Mouse (Mus musculus) heart, embryonic 10.5 days (tissue): ENCODE results near the gene Slc44a1. TPM values are rescaled to one million over a fixed set of nuclear protein-coding genes. Genes with fewer than 3 reads are reported as not detected.

Source experiments
- DNase-seq: peaks from one replicate; pipeline ENCODE4 v3.0.0-alpha.2; 2017; ENCODE audit warnings: low spot score
- H3K27ac ChIP-seq: fragments of 300-500 bp; sonication (generic); 2 replicates; pipeline ENCODE4 v1.5.1; 2016; ENCODE audit warnings: mild to moderate bottlenecking
- H3K27me3 ChIP-seq: fragments of 300-500 bp; sonication (generic); 2 replicates; pipeline ENCODE4 v1.6.1; 2016; ENCODE audit warnings: mild to moderate bottlenecking; ENCODE audit not compliant: poor library complexity, insufficient read depth, severe bottlenecking
- H3K36me3 ChIP-seq: fragments of 300-500 bp; sonication (generic); 2 replicates; pipeline ENCODE4 v1.6.1; 2016; ENCODE audit warnings: mild to moderate bottlenecking, moderate library complexity
- H3K4me1 ChIP-seq: fragments of 300-500 bp; sonication (generic); 2 replicates; pipeline ENCODE4 v1.6.1; 2016; ENCODE audit warnings: mild to moderate bottlenecking
- H3K4me3 ChIP-seq: fragments of 300-500 bp; sonication (generic); 2 replicates; pipeline ENCODE4 v1.5.1; 2016; ENCODE audit warnings: mild to moderate bottlenecking, moderate library complexity
- H3K9me3 ChIP-seq: fragments of 300-500 bp; sonication (generic); 2 replicates; pipeline ENCODE4 v1.6.1; 2016; ENCODE audit warnings: mild to moderate bottlenecking, moderate library complexity
- WGBS: fragments of 180-500 bp; shearing (Covaris S2); methylation state at CpG from one replicate; pipeline ENCODE4 v1.1.7; 2016; 5-methylcytosine and 5-hydroxymethylcytosine counted together
- polyA plus RNA-seq: library from polyadenylated mRNA; unstranded; fragments of >200 nt; fragmentation: Nextera tagmentation; extraction: Ambion mirVana; gene quantifications from 2 replicates; pipeline ENCODE4 v1.2.1, GENCODE M21; 2016

The Slc44a1 gene
- polyA plus RNA-seq, 1 experiment from 2014 or later = 15.9 TPM

- H3K36me3 ChIP-seq = no peaks in the 10 kb centered on the region
- DNase-seq = no peak
- WGBS = 72% methylated on average over 1 of the region's 1 CpGs
- H3K27ac ChIP-seq = no peak overlapping the region
- H3K27me3 ChIP-seq = no peaks in the 10 kb centered on the region
- no peaks in the 10 kb centered on the region for H3K9me3 ChIP-seq
- peaks cover 4% of the 10 kb centered on the region; the same call in 1 of the 2 replicates for H3K4me1 ChIP-seq
- H3K4me3 ChIP-seq = no peak overlapping the region
Measured at GRCm38 (mm10) chr4:53588936-53589335, 148.7 kb downstream of the Slc44a1 start.

GRCm38 (mm10) chr4:53589466-53589865 is 149.3 kb downstream of the Slc44a1 start:
- no peaks in the 10 kb centered on the region for H3K27me3 ChIP-seq
- no peak overlapping the region for H3K4me3 ChIP-seq
- H3K27ac ChIP-seq = no peak overlapping the region
- H3K9me3 ChIP-seq = no peaks in the 10 kb centered on the region
- WGBS = 89% methylated on average over 4 of the region's 4 CpGs
- no peaks in the 10 kb centered on the region for H3K36me3 ChIP-seq
- peaks cover 6% of the 10 kb centered on the region; the same call in 1 of the 2 replicates for H3K4me1 ChIP-seq
- DNase-seq = no peak

GRCm38 (mm10) chr4:53590163-53590562 is 149.9 kb downstream of the Slc44a1 start:
- Histone ChIP-seq H3K4me3 (no peak overlapping the region), H3K27ac (no peak overlapping the region), H3K27me3 (no peaks in the 10 kb centered on the region), H3K9me3 (no peaks in the 10 kb centered on the region), H3K4me1 (peaks cover 6% of the 10 kb centered on the region; the same call in 1 of the 2 replicates), H3K36me3 (no peaks in the 10 kb centered on the region)
- DNase-seq = no peak
- 65% methylated on average over 4 of the region's 4 CpGs for WGBS

- Histone ChIP-seq H3K4me3 (no peak overlapping the region), H3K27ac (no peak overlapping the region), H3K9me3 (no peaks in the 10 kb centered on the region), H3K36me3 (no peaks in the 10 kb centered on the region), H3K27me3 (no peaks in the 10 kb centered on the region), H3K4me1 (peaks cover 6% of the 10 kb centered on the region; the same call in 1 of the 2 replicates)
- WGBS = 83% methylated on average over 7 of the region's 7 CpGs
- DNase-seq = no peak
Measured at GRCm38 (mm10) chr4:53590691-53591447, 150.7 kb downstream of the Slc44a1 start.

- Histone ChIP-seq H3K27me3 (no peaks in the 10 kb centered on the region), H3K4me1 (peaks cover 6% of the 10 kb centered on the region; the same call in 1 of the 2 replicates), H3K27ac (no peak overlapping the region), H3K36me3 (no peaks in the 10 kb centered on the region), H3K4me3 (no peak overlapping the region), H3K9me3 (no peaks in the 10 kb centered on the region)
- DNase-seq = no peak
- WGBS = 79% methylated on average over 11 of the region's 11 CpGs
Measured at GRCm38 (mm10) chr4:53591536-53591935, 151.3 kb downstream of the Slc44a1 start.

- DNase-seq = no peak
- H3K27ac ChIP-seq = no peak overlapping the region
- H3K9me3 ChIP-seq = no peaks in the 10 kb centered on the region
- peaks cover 6% of the 10 kb centered on the region; the same call in 1 of the 2 replicates for H3K4me1 ChIP-seq
- H3K4me3 ChIP-seq = no peak overlapping the region
- no peaks in the 10 kb centered on the region for H3K27me3 ChIP-seq
- no peaks in the 10 kb centered on the region for H3K36me3 ChIP-seq
- WGBS = 60% methylated on average over 8 of the region's 8 CpGs
Measured at GRCm38 (mm10) chr4:53591941-53592340, 151.7 kb downstream of the Slc44a1 start.

GRCm38 (mm10) chr4:53592386-53592785 is 152.2 kb downstream of the Slc44a1 start:
- no peaks in the 10 kb centered on the region for H3K9me3 ChIP-seq
- H3K4me3 ChIP-seq = no peak overlapping the region
- no peaks in the 10 kb centered on the region for H3K27me3 ChIP-seq
- DNase-seq = no peak
- peaks cover 6% of the 10 kb centered on the region; the same call in 1 of the 2 replicates for H3K4me1 ChIP-seq
- no peak overlapping the region; the same call in 1 of the 2 replicates for H3K27ac ChIP-seq
- WGBS = 47% methylated on average over 9 of the region's 9 CpGs
- no peaks in the 10 kb centered on the region for H3K36me3 ChIP-seq

- H3K9me3 ChIP-seq = no peaks in the 10 kb centered on the region
- no peak overlapping the region for H3K27ac ChIP-seq
- 37% methylated on average over 4 of the region's 4 CpGs for WGBS
- H3K27me3 ChIP-seq = no peaks in the 10 kb centered on the region
- H3K4me3 ChIP-seq = no peak overlapping the region
- DNase-seq = peak; percentile 78
- H3K4me1 ChIP-seq = peaks cover 6% of the 10 kb centered on the region; the same call in 1 of the 2 replicates
- no peaks in the 10 kb centered on the region for H3K36me3 ChIP-seq
Measured at GRCm38 (mm10) chr4:53594204-53594603, 154.0 kb downstream of the Slc44a1 start.

GRCm38 (mm10) chr4:53595246-53596062 is 155.2 kb downstream of the Slc44a1 start:
- WGBS = 74% methylated on average over 12 of the region's 12 CpGs
- DNase-seq = no peak
- H3K27me3 ChIP-seq = no peaks in the 10 kb centered on the region
- H3K4me3 ChIP-seq = no peak overlapping the region
- peaks cover 6% of the 10 kb centered on the region; the same call in 1 of the 2 replicates for H3K4me1 ChIP-seq
- H3K9me3 ChIP-seq = no peaks in the 10 kb centered on the region
- H3K36me3 ChIP-seq = no peaks in the 10 kb centered on the region
- no peak overlapping the region for H3K27ac ChIP-seq

- Histone ChIP-seq H3K27me3 (no peaks in the 10 kb centered on the region), H3K9me3 (no peaks in the 10 kb centered on the region), H3K4me1 (peaks cover 5% of the 10 kb centered on the region; the same call in 1 of the 2 replicates), H3K4me3 (no peak overlapping the region), H3K27ac (no peak overlapping the region), H3K36me3 (no peaks in the 10 kb centered on the region)
- DNase-seq = no peak
- 79% methylated on average over 15 of the region's 15 CpGs for WGBS
Measured at GRCm38 (mm10) chr4:53596063-53596895, 156.1 kb downstream of the Slc44a1 start.

- Histone ChIP-seq H3K4me1 (no peaks in the 10 kb centered on the region), H3K4me3 (no peak overlapping the region), H3K27ac (no peak overlapping the region), H3K27me3 (no peaks in the 10 kb centered on the region), H3K36me3 (no peaks in the 10 kb centered on the region), H3K9me3 (no peaks in the 10 kb centered on the region)
- 50% methylated on average over 6 of the region's 6 CpGs for WGBS
- no peak for DNase-seq
Measured at GRCm38 (mm10) chr4:53600462-53600861, 160.2 kb downstream of the Slc44a1 start.

- no peak overlapping the region for H3K27ac ChIP-seq
- no peaks in the 10 kb centered on the region for H3K9me3 ChIP-seq
- DNase-seq = no peak
- no peaks in the 10 kb centered on the region for H3K4me1 ChIP-seq
- H3K36me3 ChIP-seq = no peaks in the 10 kb centered on the region
- WGBS = 84% methylated on average over 5 of the region's 5 CpGs
- no peak overlapping the region for H3K4me3 ChIP-seq
- H3K27me3 ChIP-seq = no peaks in the 10 kb centered on the region
Measured at GRCm38 (mm10) chr4:53614576-53615225, 174.5 kb downstream of the Slc44a1 start.
